Mouse (Mus musculus) ES-Bruce4 (cell line): ENCODE results near the gene Gm28539. TPM values are rescaled to one million over a fixed set of nuclear protein-coding genes. Genes with fewer than 3 reads are reported as not detected.

Source experiments
- H3K27ac ChIP-seq: 2 replicates; pipeline ENCODE4 v1.5.1; 2012; ENCODE audit warnings: low read length, inconsistent platforms; ENCODE audit not compliant: insufficient read depth
- H3K27me3 ChIP-seq: 2 replicates; pipeline ENCODE4 v1.6.1; 2012; ENCODE audit warnings: mild to moderate bottlenecking, low read length, inconsistent platforms; ENCODE audit not compliant: control insufficient read depth, poor library complexity, insufficient read depth, severe bottlenecking
- H3K36me3 ChIP-seq: 2 replicates; pipeline ENCODE4 v1.6.1; 2012; ENCODE audit warnings: inconsistent platforms, mild to moderate bottlenecking, low read length, moderate library complexity; ENCODE audit not compliant: control insufficient read depth, poor library complexity, insufficient read depth, severe bottlenecking
- H3K4me1 ChIP-seq: one replicate; pipeline ENCODE4 v1.8.1; 2011; ENCODE audit warnings: low read length; ENCODE audit not compliant: control insufficient read depth, insufficient read depth
- H3K4me3 ChIP-seq: 2 replicates; pipeline ENCODE4 v1.5.1; 2011; ENCODE audit warnings: low read depth, mild to moderate bottlenecking, low read length
- H3K9ac ChIP-seq: 2 replicates; pipeline ENCODE4 v1.6.1; 2012; ENCODE audit warnings: low read depth, mild to moderate bottlenecking, inconsistent platforms; ENCODE audit not compliant: poor library complexity, severe bottlenecking
- H3K9me3 ChIP-seq: replicated peaks from 2 replicates; pipeline ENCODE4 v1.6.1; 2012; ENCODE audit warnings: mild to moderate bottlenecking, low read length, inconsistent platforms; ENCODE audit not compliant: control insufficient read depth, poor library complexity, insufficient read depth, severe bottlenecking
- CTCF ChIP-seq: IDR thresholded peaks from one replicate; pipeline ENCODE4 v1.8.1; 2011; ENCODE audit warnings: low read depth, low read length
- EP300 ChIP-seq: IDR thresholded peaks from 2 replicates; pipeline ENCODE4 v1.6.1; 2011; ENCODE audit warnings: low read depth, low read length; ENCODE audit not compliant: insufficient read depth
- POLR2A ChIP-seq: IDR thresholded peaks from one replicate; pipeline ENCODE4 v1.8.1; 2011; ENCODE audit warnings: low read length; ENCODE audit not compliant: insufficient read depth
- polyA plus RNA-seq: library from polyadenylated mRNA; stranded (reverse); fragments of >200 nt; gene quantifications from 2 replicates; pipeline ENCODE4 v1.2.4, GENCODE M21; 2011; ENCODE audit warnings: low read depth; ENCODE audit not compliant: missing spikeins, insufficient read depth, insufficient read length

Gene Gm28539
- polyA plus RNA-seq, 1 experiment: 4.3 TPM

DNA sequence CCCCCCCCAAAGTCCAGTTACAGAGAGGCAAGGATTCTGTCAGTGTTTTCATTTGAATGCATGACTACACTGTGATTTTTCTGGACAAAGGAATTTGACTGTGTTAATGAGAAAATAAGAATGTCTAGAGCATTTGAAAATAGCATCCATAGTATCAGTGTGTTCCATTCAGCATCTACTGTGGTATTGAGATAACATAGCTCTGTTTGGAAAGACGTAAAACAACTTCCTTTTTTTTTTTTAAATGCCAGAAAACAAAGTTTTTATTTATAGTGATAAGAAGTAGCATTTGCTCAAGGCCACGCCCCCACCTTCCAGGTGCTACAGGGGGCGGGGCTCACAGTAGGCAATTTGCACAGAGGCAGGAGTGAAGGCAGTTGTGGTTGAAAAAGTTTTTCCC lies 58.9 kb downstream of the Gm28539 start:
- Histone ChIP-seq H3K9me3 (no peaks in the 10 kb centered on the region), H3K27me3 (no peaks in the 10 kb centered on the region), H3K27ac (no peak overlapping the region), H3K4me1 (no peaks in the 10 kb centered on the region), H3K9ac (no peak overlapping the region), H3K36me3 (peaks cover 37% of the 10 kb centered on the region), H3K4me3 (no peak overlapping the region)
- no peak for TF ChIP-seq CTCF

DNA sequence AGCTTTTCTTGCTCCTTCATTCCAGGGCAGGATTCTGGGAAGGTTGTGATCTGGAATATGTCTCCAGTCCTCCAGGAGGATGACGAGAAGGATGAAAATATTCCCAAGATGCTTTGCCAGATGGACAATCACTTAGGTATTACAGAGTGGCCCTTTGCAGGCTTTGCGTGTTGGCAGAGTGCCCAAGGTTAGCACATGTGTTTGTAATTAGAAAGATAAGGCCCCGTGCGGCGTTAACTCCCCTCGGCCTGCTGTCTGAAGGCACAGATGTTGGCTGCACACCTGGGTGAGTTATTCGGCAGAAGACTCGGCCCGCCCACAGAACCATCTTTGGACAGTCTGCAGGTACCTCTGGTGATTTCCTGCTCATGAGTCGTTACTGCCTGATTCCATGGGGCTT lies 60.0 kb downstream of the Gm28539 start:
- no peaks in the 10 kb centered on the region for H3K4me1 ChIP-seq
- H3K27me3 ChIP-seq: no peaks in the 10 kb centered on the region
- TF ChIP-seq POLR2A (no peak), CTCF (no peak)
- no peaks in the 10 kb centered on the region for H3K9me3 ChIP-seq
- no peak overlapping the region for H3K4me3 ChIP-seq
- H3K36me3 ChIP-seq: peaks cover 47% of the 10 kb centered on the region
- no peak overlapping the region for H3K27ac ChIP-seq
- H3K9ac ChIP-seq: no peak overlapping the region

GRCm38 (mm10) chr16:18905648-18906047 lies 69.3 kb downstream of the Gm28539 start:
- Histone ChIP-seq H3K36me3 (peaks cover 36% of the 10 kb centered on the region), H3K9me3 (no peaks in the 10 kb centered on the region)
- TF ChIP-seq CTCF (no peak), EP300 (no peak), POLR2A (no peak)

DNA sequence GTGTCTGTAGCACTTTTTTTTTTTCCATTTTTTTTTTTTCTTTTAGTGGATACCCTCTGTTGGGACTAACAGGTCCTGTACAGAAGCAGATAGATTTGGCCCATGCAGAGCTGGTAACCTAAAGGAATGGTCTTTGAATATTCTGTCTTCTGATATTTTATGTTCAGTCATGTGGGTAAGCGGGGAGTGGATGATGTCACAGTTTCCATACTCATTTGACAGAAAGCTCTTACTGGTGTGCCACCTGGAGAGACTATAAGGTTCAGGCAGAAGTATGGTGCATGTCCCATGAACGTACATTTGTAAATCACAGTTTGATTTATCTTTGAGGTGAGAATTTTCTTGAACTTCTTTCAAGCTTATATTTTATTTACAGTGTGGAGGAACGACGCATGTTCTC lies 79.7 kb downstream of the Gm28539 start:
- H3K36me3 ChIP-seq: peaks cover 59% of the 10 kb centered on the region
- H3K4me3 ChIP-seq: no peak overlapping the region
- no peak overlapping the region for H3K9ac ChIP-seq
- no peaks in the 10 kb centered on the region for H3K9me3 ChIP-seq
- no peak for TF ChIP-seq POLR2A
- no peak for TF ChIP-seq EP300
- no peak for TF ChIP-seq CTCF
- H3K27me3 ChIP-seq: no peaks in the 10 kb centered on the region
- H3K27ac ChIP-seq: no peak overlapping the region
- no peaks in the 10 kb centered on the region for H3K4me1 ChIP-seq

More at GRCm38 (mm10) chr16:18905648-18906047, 69.3 kb downstream of the Gm28539 start:
- Histone ChIP-seq H3K27me3 (no peaks in the 10 kb centered on the region), H3K4me1 (no peaks in the 10 kb centered on the region), H3K9ac (no peak overlapping the region), H3K27ac (no peak overlapping the region), H3K4me3 (no peak overlapping the region)

- Histone ChIP-seq H3K4me3 (no peak overlapping the region), H3K27ac (no peak overlapping the region), H3K36me3 (peaks cover 83% of the 10 kb centered on the region), H3K9me3 (no peaks in the 10 kb centered on the region), H3K9ac (no peak overlapping the region), H3K27me3 (no peaks in the 10 kb centered on the region), H3K4me1 (no peaks in the 10 kb centered on the region)
- TF ChIP-seq CTCF (no peak), EP300 (no peak), POLR2A (no peak)
Measured at GRCm38 (mm10) chr16:18921771-18922170, 85.4 kb downstream of the Gm28539 start.

DNA sequence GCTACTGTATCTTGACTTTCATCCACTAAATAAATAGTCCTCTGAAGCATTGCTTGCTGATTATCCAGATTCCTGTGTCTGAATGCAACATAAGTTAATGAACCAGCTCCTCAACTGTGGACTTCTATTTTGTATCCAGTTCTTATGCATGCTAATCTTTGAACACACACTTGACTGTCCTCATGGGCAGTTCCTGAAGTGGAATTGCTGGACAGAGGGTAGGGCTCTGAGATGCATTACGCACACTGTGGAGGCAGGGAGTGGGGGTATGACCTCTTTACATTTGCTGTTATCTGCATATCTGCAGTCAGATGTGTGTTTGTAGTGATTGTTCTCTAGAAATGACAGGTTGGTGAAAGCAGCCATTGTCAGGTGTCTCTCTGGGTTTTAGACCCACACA lies 91.6 kb downstream of the Gm28539 start:
- Histone ChIP-seq H3K27ac (no peak overlapping the region), H3K9ac (no peak overlapping the region), H3K9me3 (no peaks in the 10 kb centered on the region), H3K36me3 (peaks cover 64% of the 10 kb centered on the region), H3K4me1 (no peaks in the 10 kb centered on the region), H3K4me3 (no peak overlapping the region), H3K27me3 (no peaks in the 10 kb centered on the region)
- no peak for TF ChIP-seq POLR2A
